Mouse (Mus musculus): ENCODE measurements around the gene Mybpc2. TPM values are rescaled to one million over a fixed set of nuclear protein-coding genes. Genes with fewer than 3 reads are reported as not detected.

Mybpc2 gene
- polyA plus RNA-seq, 1 experiment from 2014 or later, result 0.31 TPM

DNA sequence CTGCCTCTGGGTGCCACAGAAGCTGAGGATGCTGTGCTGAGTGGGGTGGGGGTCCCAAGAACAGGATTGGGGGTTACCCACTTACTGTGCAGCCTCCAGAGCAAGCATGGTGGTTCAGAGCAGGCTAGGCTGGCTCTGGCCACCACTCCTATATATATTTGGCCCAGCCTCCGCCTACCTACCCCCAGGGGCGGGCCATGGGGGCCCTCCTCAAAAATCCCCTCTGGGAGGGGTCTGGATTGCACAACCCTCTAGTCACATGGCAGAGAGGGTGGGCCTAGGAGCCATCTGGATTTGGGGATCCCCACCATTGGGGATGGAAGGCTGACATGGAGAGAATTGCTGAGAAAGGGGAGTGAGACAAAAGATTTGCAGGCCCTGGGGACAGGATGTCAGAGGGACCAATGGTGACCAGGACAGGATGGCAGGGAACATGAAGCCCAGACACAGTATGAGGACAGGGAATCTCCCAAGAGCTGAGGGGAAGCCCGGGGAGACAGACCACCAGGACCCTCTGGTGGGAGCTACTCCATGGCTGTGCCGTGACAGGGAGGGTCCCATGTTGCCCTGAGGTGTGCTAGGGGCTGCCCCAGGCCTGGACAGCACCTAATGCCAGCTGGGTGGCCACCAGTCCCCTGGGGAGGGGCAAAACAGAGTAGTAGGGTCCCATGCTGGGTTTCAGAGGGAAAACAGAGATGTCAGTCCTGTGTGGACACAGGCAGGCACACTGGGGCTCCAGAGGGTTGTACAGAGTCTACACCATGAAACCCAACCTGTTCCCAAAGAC lies 7.7 kb upstream of the Mybpc2 start, which contains the start of gene Spib:
Spib (minus strand) TSS at position 126 of the 787 bp plus-strand sequence.
- ATAC-seq (ENCODE audit: low read depth), result no peak
- H3K27me3 ChIP-seq (ENCODE audit: control insufficient read depth, insufficient read depth, low read depth, low read length), result peaks cover 4% of the 10 kb centered on the region; the same call in 1 of the 2 replicates
- H3K36me3 ChIP-seq (ENCODE audit: control insufficient read depth, insufficient read depth), result peaks cover 15% of the 10 kb centered on the region
- H3K4me2 ChIP-seq (ENCODE audit: low read depth, low read length), result no peak within 1 kb of the TSS
- H3K4me1 ChIP-seq (ENCODE audit: control insufficient read depth, low read depth, low read length), result peaks cover 9% of the 10 kb centered on the region
- H3K9me3 ChIP-seq (replicated peaks; ENCODE audit: control insufficient read depth, low read length), result no peaks in the 10 kb centered on the region
- H3K27ac ChIP-seq (ENCODE audit: low read length), result no peak within 1 kb of the TSS
- no peak within 1 kb of the TSS for H3K4me3 ChIP-seq (ENCODE audit: low read depth, low read length)
- WGBS (ENCODE audit: insufficient replicate concordance), result 76% methylated on average over 4 of the region's 4 CpGs
- H3K9ac ChIP-seq (ENCODE audit: low read depth, low read length), result no peak within 1 kb of the TSS

DNA sequence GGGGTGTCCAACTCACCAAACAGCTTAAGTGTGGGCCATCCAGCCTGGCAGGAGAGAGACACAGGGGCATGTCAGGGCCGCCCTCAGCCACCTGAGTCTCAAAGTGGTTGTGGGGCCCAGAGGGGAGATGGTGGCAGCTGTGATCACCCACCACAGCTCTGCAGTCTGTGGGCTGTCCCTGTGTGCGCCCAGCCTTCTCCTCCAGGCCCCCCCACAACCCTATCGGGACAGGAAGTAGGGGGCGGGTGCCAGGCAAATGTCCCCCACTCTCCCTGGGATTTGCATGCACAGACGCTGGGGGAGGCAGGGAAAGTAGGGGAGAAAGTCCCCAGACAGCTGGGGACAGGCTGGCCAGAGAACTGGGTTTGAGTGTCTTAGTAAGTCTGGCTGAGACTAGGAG lies 6.8 kb upstream of the Mybpc2 start:
- no peak overlapping the region for H3K9ac ChIP-seq (ENCODE audit: low read depth, low read length)
- H3K27me3 ChIP-seq (ENCODE audit: control insufficient read depth, insufficient read depth, low read depth, low read length), result peaks cover 5% of the 10 kb centered on the region; the same call in 1 of the 2 replicates
- H3K4me3 ChIP-seq (ENCODE audit: low read depth, low read length), result no peak overlapping the region
- 25% methylated on average over 5 of the region's 5 CpGs for WGBS (ENCODE audit: insufficient replicate concordance)
- no peak overlapping the region for H3K4me2 ChIP-seq (ENCODE audit: low read depth, low read length)
- peaks cover 14% of the 10 kb centered on the region for H3K36me3 ChIP-seq (ENCODE audit: control insufficient read depth, insufficient read depth)
- peaks cover 9% of the 10 kb centered on the region for H3K4me1 ChIP-seq (ENCODE audit: control insufficient read depth, low read depth, low read length)
- no peaks in the 10 kb centered on the region for H3K9me3 ChIP-seq (replicated peaks; ENCODE audit: control insufficient read depth, low read length)
- no peak for ATAC-seq (ENCODE audit: low read depth)
- H3K27ac ChIP-seq (ENCODE audit: low read length), result no peak overlapping the region

DNA sequence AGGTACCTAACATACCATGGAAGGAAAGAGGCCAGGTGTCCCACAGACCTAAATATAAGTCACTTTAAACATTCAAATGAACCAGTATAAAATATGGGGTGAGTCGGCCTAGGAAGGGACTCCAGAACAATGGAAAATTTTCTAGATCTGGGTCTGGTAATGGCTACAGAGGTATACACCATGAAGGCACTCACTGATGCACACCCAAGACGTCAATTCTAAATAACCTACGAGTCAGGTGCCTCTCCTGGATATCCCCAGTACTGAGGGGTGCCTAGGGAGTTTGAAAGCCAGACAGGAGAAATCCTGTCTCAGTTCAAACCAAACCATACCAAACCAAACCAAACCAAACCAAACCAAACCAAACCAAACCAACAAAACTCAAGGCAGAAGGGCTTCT lies 6.1 kb upstream of the Mybpc2 start:
- Histone ChIP-seq H3K9ac (ENCODE audit: low read depth, low read length) (no peak overlapping the region), H3K4me3 (ENCODE audit: low read depth, low read length) (no peak overlapping the region), H3K27ac (ENCODE audit: low read length) (no peak overlapping the region), H3K9me3 (replicated peaks; ENCODE audit: control insufficient read depth, low read length) (no peaks in the 10 kb centered on the region), H3K36me3 (ENCODE audit: control insufficient read depth, insufficient read depth) (peaks cover 13% of the 10 kb centered on the region), H3K4me2 (ENCODE audit: low read depth, low read length) (no peak overlapping the region), H3K4me1 (ENCODE audit: control insufficient read depth, low read depth, low read length) (peaks cover 9% of the 10 kb centered on the region), H3K27me3 (ENCODE audit: control insufficient read depth, insufficient read depth, low read depth, low read length) (peaks cover 11% of the 10 kb centered on the region)
- 62% methylated on average over 3 of the region's 3 CpGs for WGBS (ENCODE audit: insufficient replicate concordance)
- ATAC-seq (ENCODE audit: low read depth), result no peak

DNA sequence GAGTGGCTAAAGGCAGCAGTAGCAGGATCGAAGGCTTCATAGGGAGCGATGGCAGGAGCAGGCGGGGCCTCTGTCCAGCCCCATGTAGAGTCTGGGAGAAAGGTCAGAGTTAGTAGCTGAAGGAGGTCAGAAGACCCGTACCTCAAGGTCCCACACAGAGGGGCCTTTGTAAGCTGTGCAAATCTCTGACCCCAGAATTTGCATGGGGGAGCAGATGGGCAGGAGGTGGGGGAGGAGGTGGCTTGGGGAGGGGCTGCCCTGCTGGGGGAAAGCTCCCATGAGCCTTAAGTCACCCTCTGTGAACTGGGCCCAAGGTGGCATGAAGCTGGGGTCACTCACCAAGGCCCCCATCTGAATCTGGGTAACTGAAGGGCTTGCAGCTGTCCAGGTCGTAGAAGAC lies 5.1 kb upstream of the Mybpc2 start:
- WGBS (ENCODE audit: insufficient replicate concordance), result 75% methylated on average over 5 of the region's 5 CpGs
- H3K4me1 ChIP-seq (ENCODE audit: control insufficient read depth, low read depth, low read length), result peaks cover 9% of the 10 kb centered on the region
- H3K4me2 ChIP-seq (ENCODE audit: low read depth, low read length), result no peak overlapping the region
- H3K27me3 ChIP-seq (ENCODE audit: control insufficient read depth, insufficient read depth, low read depth, low read length), result peaks cover 18% of the 10 kb centered on the region
- peaks cover 4% of the 10 kb centered on the region for H3K36me3 ChIP-seq (ENCODE audit: control insufficient read depth, insufficient read depth)
- no peak overlapping the region for H3K9ac ChIP-seq (ENCODE audit: low read depth, low read length)
- no peak overlapping the region for H3K4me3 ChIP-seq (ENCODE audit: low read depth, low read length)
- no peaks in the 10 kb centered on the region for H3K9me3 ChIP-seq (replicated peaks; ENCODE audit: control insufficient read depth, low read length)
- ATAC-seq (ENCODE audit: low read depth), result no peak
- no peak overlapping the region for H3K27ac ChIP-seq (ENCODE audit: low read length)

DNA sequence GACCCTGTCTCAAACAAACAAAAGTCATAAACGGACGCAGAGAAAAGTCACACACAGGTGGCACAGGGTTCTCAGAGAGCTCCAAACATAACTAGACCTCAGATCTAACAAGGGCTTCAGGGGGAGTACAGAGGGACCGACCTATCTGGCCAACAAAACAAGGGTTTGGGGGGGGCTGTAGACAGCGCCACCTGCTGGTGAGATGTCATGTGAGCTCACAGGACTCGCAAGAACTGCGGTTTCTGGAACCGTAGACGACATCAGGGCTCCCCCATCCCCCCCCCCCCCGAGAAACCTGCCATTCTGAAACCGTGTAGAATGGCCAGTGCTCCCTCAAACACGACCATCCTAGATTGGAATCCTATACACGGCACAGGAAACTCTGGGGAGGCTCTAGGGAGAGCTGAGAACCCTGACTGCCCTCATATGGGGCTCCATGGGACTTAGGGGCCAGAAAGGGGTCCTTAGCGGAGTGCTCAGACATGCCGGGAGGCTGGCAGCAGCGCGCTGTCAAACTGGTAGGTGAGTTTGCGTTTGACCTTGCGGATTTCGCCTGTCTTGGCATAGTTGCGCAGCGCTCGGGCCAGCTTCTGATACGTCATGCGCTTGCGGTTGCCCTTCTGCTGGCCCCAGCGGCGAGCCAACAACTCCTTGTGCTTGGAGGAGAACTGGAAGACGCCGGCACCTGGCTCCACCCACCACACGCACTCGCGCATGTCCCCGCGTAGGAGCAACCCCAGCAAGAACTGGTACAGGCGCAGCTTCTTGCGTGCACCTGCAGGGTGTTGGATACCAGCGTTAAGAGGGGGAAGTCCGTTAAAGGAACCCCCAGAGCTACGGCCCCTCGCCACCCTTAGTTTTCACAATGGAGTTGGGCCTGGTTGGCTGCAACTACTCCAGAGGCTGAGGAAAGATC lies 3.3 kb upstream of the Mybpc2 start:
- Histone ChIP-seq H3K27ac (ENCODE audit: low read length) (peak overlapping the region; percentile 52; the same call in 1 of the 2 replicates), H3K4me1 (ENCODE audit: control insufficient read depth, low read depth, low read length) (peaks cover 9% of the 10 kb centered on the region), H3K4me3 (ENCODE audit: low read depth, low read length) (peak overlapping the region; percentile 56), H3K27me3 (ENCODE audit: control insufficient read depth, insufficient read depth, low read depth, low read length) (peaks cover 34% of the 10 kb centered on the region), H3K36me3 (ENCODE audit: control insufficient read depth, insufficient read depth) (no peaks in the 10 kb centered on the region), H3K9me3 (replicated peaks; ENCODE audit: control insufficient read depth, low read length) (no peaks in the 10 kb centered on the region), H3K9ac (ENCODE audit: low read depth, low read length) (peak overlapping the region; percentile 63), H3K4me2 (ENCODE audit: low read depth, low read length) (peak overlapping the region; percentile 86)
- WGBS (ENCODE audit: insufficient replicate concordance), result 4% methylated on average over 40 of the region's 40 CpGs
- ATAC-seq (ENCODE audit: low read depth), result peak; percentile 59

DNA sequence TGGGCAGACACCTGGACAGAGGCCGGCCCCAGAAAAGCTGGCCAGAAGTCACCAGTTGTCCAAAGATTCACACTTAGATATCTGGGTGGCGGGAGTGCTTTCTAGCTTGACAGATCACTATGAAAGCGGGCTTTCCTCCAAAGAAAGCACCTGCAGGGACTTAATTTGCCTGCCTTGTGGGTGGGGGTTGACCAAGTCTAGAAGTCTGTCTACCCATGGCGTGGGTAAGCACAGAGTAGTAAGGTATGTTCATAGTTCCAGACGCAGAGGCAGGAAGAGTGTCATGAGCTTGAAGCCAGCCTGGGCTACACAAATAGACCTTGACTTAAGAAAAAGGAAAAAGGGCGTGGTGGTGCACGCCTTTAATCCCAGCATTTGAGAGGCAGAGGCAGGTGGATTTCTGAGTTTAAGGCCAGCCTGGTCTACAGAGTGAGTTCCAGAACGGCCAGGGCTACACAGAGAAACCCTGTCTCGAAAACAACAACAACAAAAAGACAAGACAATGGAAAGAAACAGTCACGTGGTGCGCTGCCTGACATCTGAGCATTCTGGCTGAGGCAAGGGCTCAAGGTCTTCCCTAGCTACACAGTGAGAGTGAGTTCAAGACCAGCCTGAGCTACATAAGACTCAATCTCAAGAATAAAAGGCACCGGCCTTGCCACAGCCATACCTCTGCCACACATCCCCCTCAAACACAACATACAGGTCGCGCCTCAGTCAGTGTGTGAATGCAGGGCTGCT lies 2.1 kb upstream of the Mybpc2 start:
- H3K9me3 ChIP-seq (replicated peaks; ENCODE audit: control insufficient read depth, low read length), result no peaks in the 10 kb centered on the region
- no peak overlapping the region for H3K27ac ChIP-seq (ENCODE audit: low read length)
- H3K9ac ChIP-seq (ENCODE audit: low read depth, low read length), result no peak overlapping the region
- WGBS (ENCODE audit: insufficient replicate concordance), result 69% methylated on average over 14 of the region's 14 CpGs
- H3K4me1 ChIP-seq (ENCODE audit: control insufficient read depth, low read depth, low read length), result peaks cover 9% of the 10 kb centered on the region
- H3K27me3 ChIP-seq (ENCODE audit: control insufficient read depth, insufficient read depth, low read depth, low read length), result peaks cover 44% of the 10 kb centered on the region
- no peak overlapping the region for H3K4me3 ChIP-seq (ENCODE audit: low read depth, low read length)
- no peaks in the 10 kb centered on the region for H3K36me3 ChIP-seq (ENCODE audit: control insufficient read depth, insufficient read depth)
- no peak for ATAC-seq (ENCODE audit: low read depth)
- no peak overlapping the region for H3K4me2 ChIP-seq (ENCODE audit: low read depth, low read length)

DNA sequence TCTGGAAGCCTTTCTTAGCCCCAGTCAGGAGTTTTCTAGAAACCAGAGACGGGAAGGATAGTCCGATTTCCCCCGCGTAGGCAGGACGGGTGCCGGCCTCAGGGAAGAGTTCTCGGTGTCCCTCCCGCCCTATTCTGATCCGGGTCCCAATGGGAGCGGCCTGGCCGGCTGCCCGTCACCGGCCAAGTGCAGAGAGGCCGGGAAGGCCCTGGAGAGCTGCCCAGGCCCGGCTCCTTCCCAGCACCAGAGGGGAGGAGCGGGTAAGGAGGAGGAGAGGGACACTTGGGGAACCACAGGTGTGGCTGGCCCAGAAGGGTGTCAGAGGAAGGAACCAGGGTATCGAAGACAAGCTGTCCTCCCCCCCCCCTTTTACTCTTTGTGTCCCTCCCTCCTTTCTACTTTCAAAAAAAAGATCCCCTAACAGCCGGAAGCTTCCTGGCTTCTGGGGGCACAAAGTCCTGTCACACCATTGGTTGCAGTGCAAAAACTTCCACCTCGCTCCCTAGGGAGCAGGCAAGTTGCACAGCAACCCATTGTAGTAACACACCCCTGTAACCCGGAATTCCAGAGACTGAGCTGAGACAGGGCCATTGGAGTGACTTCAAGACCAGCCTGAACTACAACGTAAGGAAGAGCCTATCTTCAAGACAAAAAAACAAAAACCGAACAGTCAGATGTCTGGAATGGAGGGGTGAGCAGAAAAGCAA lies 823 bp upstream of the Mybpc2 start:
- no peak overlapping the region for H3K27ac ChIP-seq (ENCODE audit: low read length)
- peak; percentile 19; the same call in 1 of the 2 replicates for ATAC-seq (ENCODE audit: low read depth)
- WGBS (ENCODE audit: insufficient replicate concordance), result 26% methylated on average over 22 of the region's 22 CpGs
- H3K9me3 ChIP-seq (replicated peaks; ENCODE audit: control insufficient read depth, low read length), result no peaks in the 10 kb centered on the region
- no peak overlapping the region for H3K9ac ChIP-seq (ENCODE audit: low read depth, low read length)
- H3K4me1 ChIP-seq (ENCODE audit: control insufficient read depth, low read depth, low read length), result peaks cover 9% of the 10 kb centered on the region
- no peaks in the 10 kb centered on the region for H3K36me3 ChIP-seq (ENCODE audit: control insufficient read depth, insufficient read depth)
- no peak overlapping the region for H3K4me2 ChIP-seq (ENCODE audit: low read depth, low read length)
- H3K27me3 ChIP-seq (ENCODE audit: control insufficient read depth, insufficient read depth, low read depth, low read length), result peaks cover 54% of the 10 kb centered on the region
- no peak overlapping the region for H3K4me3 ChIP-seq (ENCODE audit: low read depth, low read length)

DNA sequence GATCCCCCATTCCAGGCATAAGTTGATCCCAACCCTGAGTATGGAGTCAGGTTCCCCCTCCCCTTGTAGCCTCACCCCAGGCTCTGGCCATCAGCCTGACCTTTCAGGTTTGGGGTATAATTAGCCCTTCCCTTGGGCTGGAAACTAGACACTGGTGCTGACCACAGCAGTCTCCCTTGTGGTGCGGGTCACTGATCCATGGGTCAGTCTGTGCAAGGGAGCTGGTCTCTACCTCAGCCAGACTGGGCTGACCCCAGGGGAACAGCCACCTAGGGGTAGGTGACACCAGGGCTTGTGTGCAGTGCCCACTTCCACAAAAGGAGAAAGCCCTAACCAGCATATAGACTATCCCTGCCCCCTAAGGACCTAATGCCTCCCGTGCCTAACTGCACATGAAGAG lies 1.4 kb downstream of the Mybpc2 start:
- peaks cover 5% of the 10 kb centered on the region for H3K4me1 ChIP-seq (ENCODE audit: control insufficient read depth, low read depth, low read length)
- H3K9me3 ChIP-seq (replicated peaks; ENCODE audit: control insufficient read depth, low read length), result no peaks in the 10 kb centered on the region
- 54% methylated on average over 2 of the region's 2 CpGs for WGBS (ENCODE audit: insufficient replicate concordance)
- no peaks in the 10 kb centered on the region for H3K36me3 ChIP-seq (ENCODE audit: control insufficient read depth, insufficient read depth)
- H3K27ac ChIP-seq (ENCODE audit: low read length), result no peak overlapping the region
- no peak overlapping the region for H3K4me2 ChIP-seq (ENCODE audit: low read depth, low read length)
- peaks cover 50% of the 10 kb centered on the region for H3K27me3 ChIP-seq (ENCODE audit: control insufficient read depth, insufficient read depth, low read depth, low read length)
- ATAC-seq (ENCODE audit: low read depth), result no peak
- no peak overlapping the region for H3K9ac ChIP-seq (ENCODE audit: low read depth, low read length)
- H3K4me3 ChIP-seq (ENCODE audit: low read depth, low read length), result no peak overlapping the region
